Mouse (Mus musculus): ENCODE data around the gene Kif2a.

Gene Kif2a

GRCm38 (mm10) chr13:107021461-107022265 lies at the start of gene Kif2a:
TSS of gene Kif2a (minus strand) at chr13:107022126.
- DNase-seq (ENCODE audit: low read depth, low spot score): peak; percentile 51

DNA sequence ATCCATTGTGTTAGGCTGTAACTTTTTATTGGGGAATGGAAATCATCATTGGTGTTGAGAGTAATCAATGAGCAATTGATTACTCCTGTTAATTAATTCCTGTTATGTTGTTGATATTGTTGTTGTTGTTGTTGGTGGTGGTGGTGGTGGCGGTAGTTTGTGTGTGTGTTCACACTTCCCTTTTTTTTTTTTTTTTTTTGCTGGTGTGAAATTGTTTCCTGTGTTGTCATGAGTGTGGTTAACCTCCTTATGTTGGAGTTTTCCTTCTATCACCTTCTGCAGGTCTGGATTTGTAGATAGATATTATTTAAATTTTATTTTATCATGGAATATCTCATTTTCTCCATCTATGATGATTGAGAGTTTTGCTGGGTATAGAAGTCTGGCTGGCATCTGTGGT lies 47.1 kb upstream of the Kif2a start:
- no peak for DNase-seq (ENCODE audit: low read depth, low spot score)

- no peak for DNase-seq (ENCODE audit: low read depth, low spot score)
These were observed 43.4 kb upstream of the Kif2a start for GRCm38 (mm10) chr13:107065098-107065855.

GRCm38 (mm10) chr13:107064263-107064662 lies 42.3 kb upstream of the Kif2a start:
- DNase-seq (ENCODE audit: low read depth, low spot score): no peak

DNA sequence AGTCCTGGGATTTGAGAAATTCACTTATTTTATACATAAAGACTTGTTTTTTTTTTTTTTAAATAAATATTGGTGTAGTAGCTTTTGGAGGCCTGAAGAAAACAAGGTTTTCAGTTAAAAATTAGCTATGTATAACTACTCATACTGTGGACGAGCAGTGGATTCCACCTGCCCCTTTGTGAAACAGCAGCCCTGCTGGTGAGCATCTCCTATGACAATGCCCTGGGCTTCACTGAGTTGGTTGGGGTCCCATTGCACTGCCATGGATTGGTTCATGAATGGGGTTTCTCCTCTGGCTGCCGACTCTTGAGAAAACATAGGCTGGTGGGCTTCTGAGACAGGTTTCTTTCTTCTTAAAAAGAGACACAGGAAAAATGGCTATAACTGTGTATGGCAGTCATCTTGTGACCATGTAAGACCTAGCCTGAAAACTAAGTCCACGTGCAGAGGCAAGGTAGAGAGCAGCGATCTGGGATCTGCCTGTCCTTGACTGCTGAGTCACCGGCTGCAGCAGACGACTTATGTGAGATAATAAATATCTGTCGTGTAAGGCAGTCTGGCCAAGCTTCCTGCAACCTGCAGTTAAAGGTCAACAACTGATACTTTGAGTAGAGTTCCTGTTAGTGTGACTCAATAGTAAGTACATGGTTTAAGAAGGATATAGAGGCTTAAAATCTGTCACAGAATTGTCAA lies 41.3 kb upstream of the Kif2a start:
- no peak for DNase-seq (ENCODE audit: low read depth, low spot score)

- DNase-seq (ENCODE audit: low read depth, low spot score): no peak
These were observed 38.2 kb upstream of the Kif2a start for GRCm38 (mm10) chr13:107060098-107060497.

DNA sequence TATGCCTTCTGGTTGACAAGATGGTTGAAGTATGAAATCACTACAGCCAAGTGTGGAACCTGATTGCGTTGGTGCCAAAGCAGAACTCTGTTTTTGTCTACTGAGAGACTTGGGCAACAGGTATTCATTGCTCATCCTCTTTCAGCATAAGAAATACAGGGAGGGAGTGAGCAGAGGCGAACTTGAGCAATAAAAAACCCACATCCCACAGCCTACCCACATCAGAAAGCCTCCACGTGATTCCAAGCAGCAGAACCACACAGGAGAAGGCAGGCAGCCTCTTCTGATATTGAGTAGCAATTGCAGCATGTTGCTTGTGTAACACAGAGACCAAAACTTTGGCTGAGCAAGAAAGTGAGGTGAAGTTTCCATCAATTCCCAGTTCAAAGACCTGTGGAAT lies 37.5 kb upstream of the Kif2a start:
- no peak for DNase-seq (ENCODE audit: low read depth, low spot score)

- peak; percentile 61 for DNase-seq (ENCODE audit: low read depth, low spot score)
These were observed 34.4 kb upstream of the Kif2a start for GRCm38 (mm10) chr13:107056318-107056717.

GRCm38 (mm10) chr13:107054496-107054895 lies 32.6 kb upstream of the Kif2a start:
- peak; percentile 22 for DNase-seq (ENCODE audit: low read depth, low spot score)

- no peak for DNase-seq (ENCODE audit: low read depth, low spot score)
These were observed 29.4 kb upstream of the Kif2a start for GRCm38 (mm10) chr13:107051342-107051741.

GRCm38 (mm10) chr13:107044229-107044628 lies 22.3 kb upstream of the Kif2a start:
- DNase-seq (ENCODE audit: low read depth, low spot score): no peak

DNA sequence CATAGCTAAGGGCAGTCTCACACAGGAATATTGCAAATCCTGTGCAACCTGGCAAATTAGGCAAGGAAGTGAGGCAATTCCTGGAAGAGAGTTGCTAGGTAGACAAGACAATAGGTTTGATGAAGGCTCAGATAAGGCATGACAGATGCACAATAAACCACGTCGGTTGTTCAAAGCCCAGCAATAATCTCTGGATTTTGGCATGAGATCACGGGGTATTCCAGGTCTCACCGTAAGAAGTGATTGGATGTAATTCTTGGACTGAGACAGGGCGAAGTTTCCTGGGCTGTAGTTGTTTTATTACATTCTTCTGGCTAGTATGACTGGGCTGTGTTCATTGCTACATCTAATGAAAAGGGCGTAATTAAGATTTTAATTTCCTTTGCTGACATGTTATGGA lies 20.6 kb upstream of the Kif2a start:
- no peak for DNase-seq (ENCODE audit: low read depth, low spot score)

GRCm38 (mm10) chr13:107039493-107039892 lies 17.6 kb upstream of the Kif2a start:
- no peak for DNase-seq (ENCODE audit: low read depth, low spot score)

DNA sequence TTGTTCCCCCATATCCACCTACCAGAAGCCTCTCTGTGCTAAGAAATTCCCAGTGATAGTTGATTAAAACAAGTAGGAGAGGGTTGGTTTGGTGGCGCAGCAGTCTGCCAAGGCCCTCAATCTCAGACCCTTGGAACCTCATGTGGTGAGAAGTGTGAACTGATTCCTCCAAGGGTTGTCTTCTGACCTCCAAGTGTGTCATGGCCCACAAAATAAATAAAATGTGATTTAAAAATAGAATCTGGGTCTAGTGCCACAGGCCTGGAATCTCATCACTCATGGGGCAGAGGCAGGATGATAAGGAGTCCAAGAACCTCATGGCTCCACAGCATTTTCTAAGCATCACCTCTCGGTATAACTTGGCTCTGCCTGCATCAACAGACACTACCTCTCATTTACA lies 16.4 kb upstream of the Kif2a start:
- DNase-seq (ENCODE audit: low read depth, low spot score): no peak

GRCm38 (mm10) chr13:107035511-107036113 lies 13.7 kb upstream of the Kif2a start:
- DNase-seq (ENCODE audit: low read depth, low spot score): no peak

DNA sequence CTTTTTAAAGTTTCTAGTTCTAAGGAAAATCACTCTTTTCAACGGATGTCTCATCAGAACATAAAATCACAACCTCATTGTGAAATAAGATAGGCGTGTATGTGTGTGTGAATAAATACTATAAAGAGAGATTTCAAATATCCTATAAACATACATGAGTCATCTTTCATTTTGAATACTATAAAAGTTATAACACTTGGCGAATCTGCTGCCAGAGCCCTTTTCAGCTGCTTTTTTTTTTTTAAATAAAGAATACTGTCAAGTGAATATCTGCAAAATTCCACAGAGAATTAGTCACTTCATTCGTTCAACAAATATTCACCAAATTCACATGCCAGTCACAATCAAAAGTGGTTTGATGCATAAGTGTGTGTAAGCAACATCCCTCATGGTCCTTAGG lies 13.2 kb upstream of the Kif2a start:
- peak; percentile 40 for DNase-seq (ENCODE audit: low read depth, low spot score)

DNA sequence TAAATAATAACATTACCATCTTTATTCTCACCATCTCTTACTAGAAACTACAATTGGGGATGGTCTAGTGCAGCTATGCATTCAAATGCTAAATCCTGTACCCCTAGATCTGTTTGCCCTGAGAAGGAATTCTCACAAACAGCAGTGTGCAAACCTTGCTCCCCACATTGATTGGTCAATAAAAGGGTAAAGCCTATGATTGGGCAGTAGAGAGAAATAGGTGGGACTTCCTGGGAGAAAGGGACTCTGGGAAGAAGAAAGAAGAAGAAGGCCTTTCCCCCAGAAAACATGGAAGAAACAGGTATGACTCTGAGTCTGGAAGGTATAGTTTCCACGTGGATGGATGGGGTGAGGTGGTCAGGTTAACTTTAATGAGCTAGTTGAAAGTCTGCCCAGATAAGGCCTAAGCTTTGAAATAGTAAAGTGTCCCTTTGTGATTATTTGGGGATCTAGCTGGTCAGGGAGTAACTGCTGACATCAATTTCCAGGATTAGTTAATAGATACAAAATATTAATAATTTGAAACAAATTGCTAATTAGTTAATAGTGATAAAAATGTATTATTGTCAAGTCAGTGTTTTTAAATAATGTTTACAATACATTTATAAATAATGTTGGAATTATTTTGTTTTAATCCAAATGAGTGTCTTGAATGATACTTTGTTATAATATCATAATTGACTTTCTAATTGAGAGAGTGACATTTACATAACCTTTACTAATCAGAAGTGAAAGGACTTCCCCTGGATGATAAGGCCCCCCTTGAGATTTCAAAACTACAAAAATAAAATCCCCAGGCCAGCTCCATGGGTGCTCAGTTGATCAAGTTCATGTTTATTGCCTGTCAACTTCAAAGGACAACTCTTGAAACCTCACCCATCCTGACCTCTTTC lies 12.3 kb upstream of the Kif2a start:
- peak; percentile 63 for DNase-seq (ENCODE audit: low read depth, low spot score)

DNA sequence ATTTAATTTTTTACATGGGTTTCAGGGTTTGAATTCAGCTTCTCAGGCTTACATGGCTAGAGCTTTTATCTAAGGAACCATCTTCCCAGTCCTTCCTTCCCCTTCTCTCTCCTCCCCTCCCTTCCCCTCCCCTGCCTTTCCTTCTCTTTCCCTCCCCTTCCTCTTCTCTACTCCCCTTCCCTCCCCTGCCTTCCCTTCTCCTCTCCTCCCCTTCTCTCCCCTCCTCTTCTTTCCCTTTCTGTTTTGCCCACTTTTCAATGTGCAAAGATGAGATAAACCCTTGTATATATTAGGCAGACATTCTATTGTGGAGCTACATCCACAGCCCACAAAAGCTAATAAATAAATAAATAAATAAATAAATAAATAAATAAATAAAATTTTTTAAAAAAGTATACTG lies 9.3 kb upstream of the Kif2a start:
- no peak for DNase-seq (ENCODE audit: low read depth, low spot score)

DNA sequence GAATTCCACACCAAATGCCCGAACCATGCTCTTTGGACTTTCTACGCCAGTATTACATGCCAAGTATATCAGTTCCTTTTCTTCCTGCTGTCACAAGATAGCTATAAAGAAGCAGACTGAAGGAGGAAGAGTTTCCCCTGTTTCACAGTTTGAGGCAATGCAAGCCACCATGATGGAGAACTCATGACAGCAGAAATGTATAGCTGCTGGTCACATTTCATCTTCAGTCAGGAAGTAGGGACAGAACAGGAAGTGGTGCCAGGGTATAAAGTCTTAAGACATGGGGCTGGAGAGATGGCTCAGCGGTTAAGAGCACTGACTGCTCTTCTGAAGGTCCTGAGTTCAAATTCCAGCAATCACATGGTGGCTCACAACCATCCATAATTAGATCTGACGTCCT lies 5.3 kb upstream of the Kif2a start:
- DNase-seq (ENCODE audit: low read depth, low spot score): no peak

GRCm38 (mm10) chr13:107025663-107026062 lies 3.7 kb upstream of the Kif2a start:
- DNase-seq (ENCODE audit: low read depth, low spot score): no peak

Data from 3T3-L1 (cell line).